Mouse (Mus musculus) T-cell, adult 2 months (primary cell): ENCODE results near the gene Iqschfp.
A peak's percentile ranks its signal among the peaks of the same experiment; 100 is the strongest.

Source experiments
- DNase-seq: peaks from one replicate; pipeline ENCODE4 v3.0.0; 2022; ENCODE audit warnings: low spot score

The Iqschfp gene

GRCm38 (mm10) chr3:68596938-68597337 is 704.9 kb downstream of the Iqschfp start:
- no peak for DNase-seq

GRCm38 (mm10) chr3:68602891-68603290 is 710.9 kb downstream of the Iqschfp start:
- DNase-seq: no peak

- DNase-seq: no peak
These were observed 712.4 kb downstream of the Iqschfp start for GRCm38 (mm10) chr3:68604467-68604866.

- no peak for DNase-seq
These were observed 712.9 kb downstream of the Iqschfp start for GRCm38 (mm10) chr3:68604962-68605361.

GRCm38 (mm10) chr3:68605942-68606603 is 714.0 kb downstream of the Iqschfp start:
- no peak for DNase-seq

GRCm38 (mm10) chr3:68606730-68607129 is 714.7 kb downstream of the Iqschfp start:
- no peak for DNase-seq

GRCm38 (mm10) chr3:68607336-68607735 is 715.3 kb downstream of the Iqschfp start:
- no peak for DNase-seq

GRCm38 (mm10) chr3:68608848-68609497 is 716.9 kb downstream of the Iqschfp start:
- no peak for DNase-seq

- no peak for DNase-seq
These were observed 718.0 kb downstream of the Iqschfp start for GRCm38 (mm10) chr3:68610011-68610410.

- no peak for DNase-seq
These were observed 718.7 kb downstream of the Iqschfp start for GRCm38 (mm10) chr3:68610598-68611261.

- DNase-seq: peak; percentile 17
These were observed 723.2 kb downstream of the Iqschfp start for GRCm38 (mm10) chr3:68615042-68615810.

GRCm38 (mm10) chr3:68616363-68616762 is 724.3 kb downstream of the Iqschfp start:
- DNase-seq: no peak

- no peak for DNase-seq
These were observed 725.7 kb downstream of the Iqschfp start for GRCm38 (mm10) chr3:68617708-68618107.

GRCm38 (mm10) chr3:68619097-68619496 is 727.1 kb downstream of the Iqschfp start:
- DNase-seq: no peak

GRCm38 (mm10) chr3:68621971-68622370 is 729.9 kb downstream of the Iqschfp start:
- no peak for DNase-seq

GRCm38 (mm10) chr3:68623036-68623435 is 731.0 kb downstream of the Iqschfp start:
- no peak for DNase-seq

- no peak for DNase-seq
These were observed 732.4 kb downstream of the Iqschfp start for GRCm38 (mm10) chr3:68624471-68624870.

GRCm38 (mm10) chr3:68630261-68630660 is 738.2 kb downstream of the Iqschfp start:
- DNase-seq: no peak

GRCm38 (mm10) chr3:68630821-68631220 is 738.8 kb downstream of the Iqschfp start:
- no peak for DNase-seq

GRCm38 (mm10) chr3:68632714-68633113 is 740.7 kb downstream of the Iqschfp start:
- no peak for DNase-seq

GRCm38 (mm10) chr3:68633577-68633976 is 741.5 kb downstream of the Iqschfp start:
- no peak for DNase-seq

GRCm38 (mm10) chr3:68637960-68638359 is 745.9 kb downstream of the Iqschfp start:
- DNase-seq: no peak
